Mouse (Mus musculus) activated CD4-positive, CD25-positive, alpha-beta regulatory T cell, adult 4 months (primary cell): ENCODE measurements around the gene Tmem110. TPM values are rescaled to one million over a fixed set of nuclear protein-coding genes. Genes with fewer than 3 reads are reported as not detected.

ENCODE experiments used
- ATAC-seq: one replicate; pipeline ENCODE4 v1.8.0; 2017
- polyA plus RNA-seq, 2 experiments: library from polyadenylated mRNA; unstranded; fragments of 100-300 nt; shearing (Covaris generic); gene quantifications; one replicate each; pipeline ENCODE4 v1.2.1; 2017

Tmem110 gene
- 1 to 10 TPM; 4.9 to 5.7 TPM for polyA plus RNA-seq

- peak; percentile 90 for ATAC-seq
These were observed at the start of gene Tmem110 for GRCm38 (mm10) chr14:30825476-30826131. TSS of gene Tmem110 (plus strand) at chr14:30825590.

- ATAC-seq = no peak
These were observed 40.8 kb upstream of the Tmem110 start for GRCm38 (mm10) chr14:30784614-30785013.

- no peak for ATAC-seq
These were observed 35.9 kb upstream of the Tmem110 start for GRCm38 (mm10) chr14:30789471-30789870.

GRCm38 (mm10) chr14:30792871-30793270, 32.5 kb upstream of the Tmem110 start:
- no peak for ATAC-seq

GRCm38 (mm10) chr14:30801756-30802155, 23.6 kb upstream of the Tmem110 start:
- ATAC-seq = no peak

- no peak for ATAC-seq
These were observed 4.3 kb upstream of the Tmem110 start for GRCm38 (mm10) chr14:30821136-30821535.

- no peak for ATAC-seq
These were observed 864 bp upstream of the Tmem110 start for GRCm38 (mm10) chr14:30824456-30824995.

- ATAC-seq = no peak
These were observed 342 bp upstream of the Tmem110 start for GRCm38 (mm10) chr14:30825021-30825475.

GRCm38 (mm10) chr14:30826174-30827140, 1.1 kb downstream of the Tmem110 start:
- ATAC-seq = peak; percentile 29

GRCm38 (mm10) chr14:30827480-30827879, 2.1 kb downstream of the Tmem110 start:
- ATAC-seq = no peak

GRCm38 (mm10) chr14:30828077-30828476, 2.7 kb downstream of the Tmem110 start:
- ATAC-seq = no peak

GRCm38 (mm10) chr14:30828635-30829460, 3.5 kb downstream of the Tmem110 start:
- no peak for ATAC-seq

GRCm38 (mm10) chr14:30837416-30837996, 12.1 kb downstream of the Tmem110 start:
- ATAC-seq = no peak

GRCm38 (mm10) chr14:30843701-30844100, 18.3 kb downstream of the Tmem110 start:
- no peak for ATAC-seq

- no peak for ATAC-seq
These were observed 25.1 kb downstream of the Tmem110 start for GRCm38 (mm10) chr14:30850504-30850903.

GRCm38 (mm10) chr14:30852325-30852724, 26.9 kb downstream of the Tmem110 start:
- ATAC-seq = no peak

- no peak for ATAC-seq
These were observed 29.9 kb downstream of the Tmem110 start for GRCm38 (mm10) chr14:30855316-30855715.

- ATAC-seq = no peak
These were observed 31.6 kb downstream of the Tmem110 start for GRCm38 (mm10) chr14:30856885-30857507.

- ATAC-seq = no peak
These were observed 32.6 kb downstream of the Tmem110 start for GRCm38 (mm10) chr14:30857990-30858389.

GRCm38 (mm10) chr14:30861421-30862125, 36.2 kb downstream of the Tmem110 start:
- ATAC-seq = no peak

GRCm38 (mm10) chr14:30862368-30862767, 37.0 kb downstream of the Tmem110 start:
- ATAC-seq = no peak
